In the genomic region with DNA sequence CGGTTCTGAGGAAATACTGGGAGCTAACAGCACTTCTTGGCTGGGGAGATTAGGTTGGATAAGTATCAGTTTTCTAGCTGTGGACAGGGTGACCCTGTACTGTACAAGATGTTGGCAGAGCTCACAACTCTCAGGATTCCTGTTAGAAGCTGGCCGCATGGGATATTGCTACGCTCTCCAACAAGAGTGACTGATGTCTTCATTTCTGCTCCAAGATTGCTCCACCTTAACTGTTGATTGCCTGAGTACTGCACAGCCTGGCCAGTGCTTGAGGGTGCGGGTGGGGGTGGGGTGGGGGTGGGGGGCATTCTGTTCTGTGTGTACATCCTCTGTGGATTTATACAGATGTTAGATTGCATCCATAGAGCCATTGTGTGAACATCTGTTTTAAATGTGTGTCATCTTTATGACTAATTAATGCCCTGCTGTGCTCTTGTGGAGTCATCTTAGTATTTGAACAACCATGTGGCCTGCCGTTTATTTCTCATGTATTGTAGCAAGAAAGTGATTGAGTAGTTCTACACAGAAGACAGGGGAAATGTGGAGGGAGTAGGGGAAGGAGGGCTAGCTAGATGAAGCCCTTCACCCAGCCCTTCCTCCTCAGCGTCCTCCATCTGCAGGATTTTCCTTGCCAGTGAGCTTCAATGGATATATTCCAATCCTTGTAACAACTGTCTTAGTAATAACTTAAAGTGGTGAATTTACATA, we compare ENCODE assay signal across 9 mouse cellular contexts. TPM values are rescaled to one million over a fixed set of nuclear protein-coding genes. Genes with fewer than 3 reads are reported as not detected.
A peak's percentile ranks its signal among the peaks of the same experiment; 100 is the strongest.
DNase-seq lines count a peak whose midpoint lies in the region; ATAC-seq and TF ChIP-seq lines count a peak whose summit lies in the region.
"Had no signal": no experiment of that assay in that cellular context is flagged by ENCODE, and none has a peak within 500 bp of the region (broad histone marks: within the 10 kb centered on the region; RNA-seq: fewer than 3 reads in every experiment).

No protein-coding gene starts in this region.

- TF ChIP-seq CTCF in stomach, postnatal 0 days (IDR thresholded peaks at IDR 0.05; ENCODE audit: low read depth) = no peak

- H3K4me1 ChIP-seq in heart, embryonic 10.5 days = peaks cover 26% of the 10 kb centered on the region; the same call in 1 of the 2 replicates
- H3K4me1 ChIP-seq in stomach, embryonic 14.5 days (ENCODE audit: control insufficient read depth, insufficient read depth, low read length) = peaks cover 22% of the 10 kb centered on the region
- peaks cover 2% of the 10 kb centered on the region; the same call in 1 of the 2 replicates for H3K4me1 ChIP-seq in stomach, postnatal 0 days (replicated peaks; ENCODE audit: control insufficient read depth, insufficient read depth)
- peaks cover 5% of the 10 kb centered on the region for H3K4me1 ChIP-seq in hindbrain, embryonic 16.5 days (ENCODE audit: control insufficient read depth, insufficient read depth, low read depth, low read length)
- H3K4me1 ChIP-seq in stomach, embryonic 16.5 days (ENCODE audit: control insufficient read depth, insufficient read depth, low read length) = peaks cover 23% of the 10 kb centered on the region

- DNase-seq in heart, embryonic 10.5 days (ENCODE audit: low spot score) = no peak
- no peak for DNase-seq in heart, adult 8-10 months (ENCODE audit: low spot score)
- DNase-seq in stomach, postnatal 0 days (ENCODE audit: low spot score) = no peak
- no peak for DNase-seq in MN1 (ENCODE audit: low spot score)
- DNase-seq in heart, postnatal 4 days = no peak
- DNase-seq: thymus, postnatal 25 days had no signal

- no peak overlapping the region for H3K4me3 ChIP-seq in heart, embryonic 10.5 days
- no peak overlapping the region for H3K4me3 ChIP-seq in stomach, embryonic 14.5 days (ENCODE audit: low read depth, low read length)
- no peak overlapping the region for H3K4me3 ChIP-seq in stomach, postnatal 0 days (ENCODE audit: low read depth, low read length)
- no peak overlapping the region for H3K4me3 ChIP-seq in hindbrain, embryonic 16.5 days (ENCODE audit: low read length)
- no peak overlapping the region for H3K4me3 ChIP-seq in stomach, embryonic 16.5 days (replicated peaks; ENCODE audit: low read length)

- WGBS in heart, embryonic 10.5 days = 77% methylated on average over 6 of the region's 6 CpGs
- 44% methylated on average over 6 of the region's 6 CpGs for WGBS in stomach, embryonic 14.5 days
- WGBS in stomach, postnatal 0 days = 47% methylated on average over 6 of the region's 6 CpGs
- WGBS in hindbrain, embryonic 16.5 days = 36% methylated on average over 6 of the region's 6 CpGs
- whole genome bisulfite sequencing in stomach, embryonic 16.5 days = 40% methylated on average over 6 of the region's 6 CpGs

- H3K4me2 ChIP-seq in stomach, embryonic 14.5 days (replicated peaks; ENCODE audit: low read depth, low read length) = no peak overlapping the region
- H3K4me2 ChIP-seq in stomach, postnatal 0 days (replicated peaks; ENCODE audit: low read depth) = no peak overlapping the region
- H3K4me2 ChIP-seq in hindbrain, embryonic 16.5 days (ENCODE audit: low read length) = no peak overlapping the region
- no peak overlapping the region for H3K4me2 ChIP-seq in stomach, embryonic 16.5 days (ENCODE audit: low read depth, low read length)

- no peaks in the 10 kb centered on the region for H3K36me3 ChIP-seq in heart, embryonic 10.5 days
- H3K36me3 ChIP-seq in stomach, embryonic 14.5 days (ENCODE audit: control insufficient read depth, insufficient read depth, low read length) = no peaks in the 10 kb centered on the region
- peaks cover 3% of the 10 kb centered on the region; the same call in 1 of the 2 replicates for H3K36me3 ChIP-seq in stomach, postnatal 0 days (ENCODE audit: control insufficient read depth, insufficient read depth, low read length)
- H3K36me3 ChIP-seq in hindbrain, embryonic 16.5 days (ENCODE audit: control insufficient read depth, insufficient read depth, low read length) = no peaks in the 10 kb centered on the region
- H3K36me3 ChIP-seq in stomach, embryonic 16.5 days (ENCODE audit: control insufficient read depth, insufficient read depth, low read length) = no peaks in the 10 kb centered on the region; the same call in 1 of the 2 replicates

- TF ChIP-seq EP300 in stomach, postnatal 0 days (optimal IDR thresholded peaks at IDR 0.05) = no peak

- H3K27me3 ChIP-seq in heart, embryonic 10.5 days (ENCODE audit: insufficient read depth, poor library complexity, severe bottlenecking) = no peaks in the 10 kb centered on the region
- no peaks in the 10 kb centered on the region for H3K27me3 ChIP-seq in stomach, embryonic 14.5 days (ENCODE audit: control insufficient read depth, insufficient read depth, low read length)
- H3K27me3 ChIP-seq in stomach, postnatal 0 days (ENCODE audit: control insufficient read depth, insufficient read depth, low read length) = no peaks in the 10 kb centered on the region
- H3K27me3 ChIP-seq in hindbrain, embryonic 16.5 days (replicated peaks; ENCODE audit: control insufficient read depth, insufficient read depth, low read length) = no peaks in the 10 kb centered on the region
- no peaks in the 10 kb centered on the region for H3K27me3 ChIP-seq in stomach, embryonic 16.5 days (ENCODE audit: control insufficient read depth, insufficient read depth, low read length)

- H3K27ac ChIP-seq in heart, embryonic 10.5 days = 0 out of 2 replicates have a peak overlapping the region, but pooled peaks have one; percentile 22
- peak overlapping the region; percentile 49; the same call in 1 of the 2 replicates for H3K27ac ChIP-seq in stomach, embryonic 14.5 days (ENCODE audit: low read length)
- H3K27ac ChIP-seq in stomach, postnatal 0 days (replicated peaks) = no peak overlapping the region; the same call in 1 of the 2 replicates
- H3K27ac ChIP-seq in hindbrain, embryonic 16.5 days (ENCODE audit: low read depth, low read length) = no peak overlapping the region
- peak overlapping the region; percentile 17; the same call in 1 of the 2 replicates for H3K27ac ChIP-seq in stomach, embryonic 16.5 days (ENCODE audit: low read length)

- H3K9ac ChIP-seq in stomach, embryonic 14.5 days (replicated peaks; ENCODE audit: low read depth, low read length) = no peak overlapping the region
- H3K9ac ChIP-seq in stomach, postnatal 0 days (ENCODE audit: low read length) = no peak overlapping the region
- H3K9ac ChIP-seq in hindbrain, embryonic 16.5 days (ENCODE audit: low read depth, low read length) = no peak overlapping the region
- H3K9ac ChIP-seq in stomach, embryonic 16.5 days (ENCODE audit: low read length) = no peak overlapping the region

- H3K9me3 ChIP-seq in heart, embryonic 10.5 days = no peaks in the 10 kb centered on the region
- H3K9me3 ChIP-seq in stomach, embryonic 14.5 days (ENCODE audit: control insufficient read depth, low read depth, low read length) = no peaks in the 10 kb centered on the region
- H3K9me3 ChIP-seq in stomach, postnatal 0 days (ENCODE audit: control insufficient read depth, low read length) = no peaks in the 10 kb centered on the region
- no peaks in the 10 kb centered on the region for H3K9me3 ChIP-seq in hindbrain, embryonic 16.5 days (ENCODE audit: control insufficient read depth, low read length)
- H3K9me3 ChIP-seq in stomach, embryonic 16.5 days (replicated peaks; ENCODE audit: control insufficient read depth, low read length) = no peaks in the 10 kb centered on the region

- ATAC-seq in stomach, embryonic 14.5 days (ENCODE audit: insufficient number of reproducible peaks, insufficient read depth, low FRiP score, low read depth) = peak; percentile 50; the same call in 1 of the 2 replicates
- ATAC-seq in stomach, postnatal 0 days (ENCODE audit: low FRiP score, low TSS enrichment) = no peak
- ATAC-seq in hindbrain, embryonic 16.5 days = peak; percentile 58
- peak; percentile 78 for ATAC-seq in stomach, embryonic 16.5 days (ENCODE audit: insufficient read depth, low FRiP score)

RNA-seq across cellular contexts. Expression of gene Plod2, which starts 19.0 kb away (rescaled TPM):
- 29.5 and 39.5 TPM in 2 replicates for polyA plus RNA-seq in heart, embryonic 10.5 days (2016; fragmentation: Nextera tagmentation; extraction: Ambion mirVana)
- total RNA-seq in heart, adult 8-10 months (2022) = 10 to 100 TPM; 12.7 to 16.6 (median 14.8) TPM
- polyA plus RNA-seq in stomach, embryonic 14.5 days (2014; fragmentation: Nextera tagmentation; extraction: Ambion mirVana) = 44.9 and 51.6 TPM in 2 replicates
- 13.6 and 17.5 TPM in 2 replicates for polyA plus RNA-seq in stomach, postnatal 0 days (2015; fragmentation: Nextera tagmentation; extraction: Ambion mirVana)
- 11.8 and 13.9 TPM in 2 replicates for polyA plus RNA-seq in hindbrain, embryonic 16.5 days (2015; fragmentation: Nextera tagmentation; extraction: Ambion mirVana)
- 39.5 and 43.2 TPM in 2 replicates for polyA plus RNA-seq in stomach, embryonic 16.5 days (2015; fragmentation: Nextera tagmentation; extraction: Ambion mirVana)
- 10 to 100 TPM; 24.3 to 31.3 TPM for total RNA-seq in heart, postnatal 4 days (2021)

Comparison
In these comparisons a context has a peak if more than half of its experiments do, and no peak if none do; other contexts are left out.
1. H3K27ac ChIP-seq: peak in heart, embryonic 10.5 days (single experiment), stomach, embryonic 14.5 days (single experiment) and stomach, embryonic 16.5 days (single experiment); none in stomach, postnatal 0 days (single experiment) and hindbrain, embryonic 16.5 days (single experiment).